Mouse (Mus musculus): ENCODE data around the gene Sass6. TPM values are rescaled to one million over a fixed set of nuclear protein-coding genes. Genes with fewer than 3 reads are reported as not detected.

Sass6 gene
- polyA plus RNA-seq, 1 experiment from 2014 or later = 11.4 TPM

Other genes with a start within 250 kb of the Sass6 start
- 4.0 and 5.8 TPM in 2 replicates for gene Cdc14a, start 170.9 kb upstream of the Sass6 start, polyA plus RNA-seq (2015; fragmentation: Nextera tagmentation; extraction: Ambion mirVana)
- 111 and 116 TPM in 2 replicates for gene Rtca, start 86.8 kb upstream of the Sass6 start, polyA plus RNA-seq (2015; fragmentation: Nextera tagmentation; extraction: Ambion mirVana)
- 12.0 and 12.7 TPM in 2 replicates for gene Dbt, start 81.9 kb upstream of the Sass6 start, polyA plus RNA-seq (2015; fragmentation: Nextera tagmentation; extraction: Ambion mirVana)
- 0.25 and 0.38 TPM in 2 replicates for gene Lrrc39, start 32.0 kb upstream of the Sass6 start, polyA plus RNA-seq (2015; fragmentation: Nextera tagmentation; extraction: Ambion mirVana)
- 29.3 and 31.8 TPM in 2 replicates for gene Trmt13, start 19.6 kb downstream of the Sass6 start, polyA plus RNA-seq (2015; fragmentation: Nextera tagmentation; extraction: Ambion mirVana)
- gene Mfsd14a, start 67.7 kb downstream of the Sass6 start, polyA plus RNA-seq (2015; fragmentation: Nextera tagmentation; extraction: Ambion mirVana) = 68.3 and 69.8 TPM in 2 replicates
- gene Gm43191, start 86.3 kb downstream of the Sass6 start, polyA plus RNA-seq (2015; fragmentation: Nextera tagmentation; extraction: Ambion mirVana) = not detected in 2 replicates
- 8.2 and 8.8 TPM in 2 replicates for gene Slc35a3, start 117.8 kb downstream of the Sass6 start, polyA plus RNA-seq (2015; fragmentation: Nextera tagmentation; extraction: Ambion mirVana)
- 12.6 and 14.5 TPM in 2 replicates for gene Agl, start 213.2 kb downstream of the Sass6 start, polyA plus RNA-seq (2015; fragmentation: Nextera tagmentation; extraction: Ambion mirVana)

Data from midbrain, embryonic 16.5 days (tissue).